Mouse (Mus musculus) midbrain, embryonic 13.5 days (tissue): Measurements from ENCODE around the gene Adcy6. TPM values are rescaled to one million over a fixed set of nuclear protein-coding genes. Genes with fewer than 3 reads are reported as not detected.
A peak's percentile ranks its signal among the peaks of the same experiment; 100 is the strongest.

Experiments used
- ATAC-seq: fragments of 200-750 bp; cut with Nextera tagmentation; 2 replicates; pipeline ENCODE4 v1.8.0; 2017; ENCODE audit warnings: mild to moderate bottlenecking, moderate TSS enrichment, moderate library complexity
- H3K27ac ChIP-seq: fragments of 300-500 bp; sonication (generic); 2 replicates; pipeline ENCODE4 v1.5.1; 2015; ENCODE audit warnings: inconsistent platforms, mild to moderate bottlenecking, moderate library complexity
- H3K27me3 ChIP-seq: fragments of 300-500 bp; sonication (generic); 2 replicates; pipeline ENCODE4 v1.6.1; 2015; ENCODE audit warnings: mild to moderate bottlenecking, inconsistent platforms
- H3K36me3 ChIP-seq: fragments of 300-500 bp; sonication (generic); 2 replicates; pipeline ENCODE4 v1.6.1; 2015; ENCODE audit warnings: mild to moderate bottlenecking, inconsistent platforms
- H3K4me1 ChIP-seq: fragments of 300-500 bp; sonication (generic); replicated peaks from 2 replicates; pipeline ENCODE4 v1.6.1; 2015; ENCODE audit warnings: inconsistent platforms
- H3K4me2 ChIP-seq: fragments of 300-500 bp; sonication (generic); replicated peaks from 2 replicates; pipeline ENCODE4 v1.6.1; 2015; ENCODE audit warnings: moderate library complexity, mild to moderate bottlenecking, inconsistent platforms
- H3K4me3 ChIP-seq: fragments of 300-500 bp; sonication (generic); replicated peaks from 2 replicates; pipeline ENCODE4 v1.5.1; 2015; ENCODE audit warnings: mild to moderate bottlenecking, inconsistent platforms
- H3K9ac ChIP-seq: fragments of 300-500 bp; sonication (generic); replicated peaks from 2 replicates; pipeline ENCODE4 v1.6.1; 2015; ENCODE audit warnings: mild to moderate bottlenecking, inconsistent platforms
- H3K9me3 ChIP-seq: fragments of 300-500 bp; sonication (generic); 2 replicates; pipeline ENCODE4 v1.6.1; 2016; ENCODE audit warnings: mild to moderate bottlenecking, inconsistent platforms
- WGBS: fragments of 180-500 bp; shearing (Covaris S2); methylation state at CpG from one replicate; pipeline ENCODE4 v1.1.7; 2015; 5-methylcytosine and 5-hydroxymethylcytosine counted together
- polyA plus RNA-seq: library from polyadenylated mRNA; unstranded; fragments of >200 nt; fragmentation: Nextera tagmentation; extraction: Ambion mirVana; gene quantifications from 2 replicates; pipeline ENCODE4 v1.2.1, GENCODE M21; 2015

Gene Adcy6
- polyA plus RNA-seq, 1 experiment from 2014 or later, result 13.0 TPM

DNA sequence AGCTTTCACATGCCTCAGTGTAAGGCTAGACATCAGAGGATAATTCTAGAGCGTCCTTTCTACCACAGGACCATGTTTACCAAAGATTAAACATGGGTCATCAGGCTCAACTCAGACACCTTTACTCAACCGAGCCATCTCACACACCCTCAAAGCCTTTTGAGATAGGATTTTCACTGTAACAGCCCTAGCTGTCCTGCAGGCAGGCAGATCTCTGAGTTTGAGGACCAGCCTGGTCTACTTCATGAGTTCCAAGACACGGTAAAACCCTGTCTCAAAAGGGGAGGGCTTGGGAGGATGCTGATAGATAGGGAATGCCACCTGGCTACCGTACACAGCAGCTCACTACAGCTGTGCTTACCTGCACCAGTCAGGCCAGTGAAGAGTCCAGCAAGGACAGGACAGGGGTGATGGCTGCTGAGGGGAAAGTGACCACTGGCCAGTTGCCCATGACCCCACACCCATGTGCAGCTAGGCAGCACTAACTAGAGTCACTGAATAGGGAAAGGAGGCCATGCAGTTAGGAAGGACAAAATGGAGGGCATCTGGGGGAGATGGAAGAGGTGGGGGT lies 40.0 kb downstream of the Adcy6 start:
- H3K4me1 ChIP-seq, result peaks cover 26% of the 10 kb centered on the region
- ATAC-seq, result no peak
- no peaks in the 10 kb centered on the region for H3K36me3 ChIP-seq
- no peaks in the 10 kb centered on the region for H3K9me3 ChIP-seq
- no peaks in the 10 kb centered on the region for H3K27me3 ChIP-seq
- H3K4me2 ChIP-seq, result no peak overlapping the region
- no peak overlapping the region for H3K27ac ChIP-seq
- no peak overlapping the region for H3K9ac ChIP-seq
- WGBS, result 85% methylated on average over 4 of the region's 4 CpGs
- no peak overlapping the region for H3K4me3 ChIP-seq

- WGBS, result 69% methylated on average over 7 of the region's 7 CpGs
- Histone ChIP-seq H3K27ac (0 out of 2 replicates have a peak overlapping the region, but pooled peaks have one; percentile 88), H3K27me3 (no peaks in the 10 kb centered on the region), H3K36me3 (no peaks in the 10 kb centered on the region), H3K4me3 (peak overlapping the region; percentile 55), H3K9me3 (no peaks in the 10 kb centered on the region), H3K4me2 (peak overlapping the region; percentile 81), H3K9ac (peak overlapping the region; percentile 78), H3K4me1 (peaks cover 31% of the 10 kb centered on the region)
- ATAC-seq, result no peak
Observed at GRCm38 (mm10) chr15:98569216-98569615, 40.7 kb downstream of the Adcy6 start.

- H3K4me2 ChIP-seq, result peak overlapping the region; percentile 81
- peaks cover 2% of the 10 kb centered on the region for H3K36me3 ChIP-seq
- peak overlapping the region; percentile 55 for H3K4me3 ChIP-seq
- peak; percentile 17; the same call in 1 of the 2 replicates for ATAC-seq
- H3K9me3 ChIP-seq, result no peaks in the 10 kb centered on the region
- H3K27ac ChIP-seq, result peak overlapping the region; percentile 88
- H3K4me1 ChIP-seq, result peaks cover 37% of the 10 kb centered on the region
- 12% methylated on average over 22 of the region's 22 CpGs for WGBS
- H3K9ac ChIP-seq, result peak overlapping the region; percentile 78
- no peaks in the 10 kb centered on the region for H3K27me3 ChIP-seq
Observed at GRCm38 (mm10) chr15:98568256-98569033, 41.4 kb downstream of the Adcy6 start.

DNA sequence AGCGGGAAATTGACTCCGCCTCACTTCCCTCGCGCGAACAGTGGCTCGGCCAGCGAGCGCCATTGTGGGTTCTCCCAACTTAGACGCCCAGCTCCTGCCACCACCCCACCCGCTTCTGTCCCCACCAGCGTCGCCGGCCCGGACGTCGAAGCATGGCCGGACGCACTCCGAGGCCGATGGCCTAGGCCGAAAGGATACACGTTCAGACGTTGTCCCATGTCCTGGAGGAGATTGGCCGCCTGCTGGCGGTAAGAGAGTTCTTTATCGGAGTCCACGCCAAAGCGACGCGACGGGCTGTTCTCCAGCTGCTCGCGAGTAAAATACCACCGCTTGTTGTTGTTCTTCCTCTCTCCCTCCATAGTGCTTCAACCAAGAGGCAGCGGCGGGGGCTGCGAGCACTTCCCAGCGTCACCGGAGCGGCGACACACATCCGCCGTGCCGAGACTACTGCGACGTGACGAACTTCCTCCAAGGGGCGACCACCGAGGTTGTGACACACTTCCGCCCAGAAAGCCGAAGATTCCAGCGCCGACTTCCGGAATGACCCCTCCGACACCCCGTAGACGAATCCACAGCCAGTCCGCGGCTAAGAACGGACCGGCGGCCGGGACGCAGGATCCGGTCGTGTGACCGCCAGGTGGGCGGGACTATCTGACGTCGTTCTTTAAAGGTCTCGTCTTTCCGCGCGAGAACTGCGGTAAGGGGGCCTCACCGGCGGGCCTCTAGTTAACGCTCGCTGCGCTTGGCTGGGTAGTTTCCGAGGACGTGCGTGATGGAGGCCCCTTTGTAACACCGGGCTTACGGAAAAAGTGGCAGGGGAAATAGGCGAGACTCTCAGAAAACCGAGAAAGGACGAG lies 42.4 kb downstream of the Adcy6 start:
- Histone ChIP-seq H3K36me3 (peaks cover 12% of the 10 kb centered on the region), H3K4me3 (peak overlapping the region; percentile 90), H3K9ac (peak overlapping the region; percentile 95), H3K27ac (peak overlapping the region; percentile 94), H3K27me3 (no peaks in the 10 kb centered on the region), H3K4me1 (peaks cover 40% of the 10 kb centered on the region), H3K4me2 (peak overlapping the region; percentile 81), H3K9me3 (no peaks in the 10 kb centered on the region)
- WGBS, result under 1% methylated on average over 88 of the region's 88 CpGs
- peak; percentile 98 for ATAC-seq

GRCm38 (mm10) chr15:98566973-98567277 lies 43.0 kb downstream of the Adcy6 start:
- Histone ChIP-seq H3K9me3 (no peaks in the 10 kb centered on the region), H3K36me3 (peaks cover 12% of the 10 kb centered on the region), H3K4me3 (peak overlapping the region; percentile 90), H3K27ac (peak overlapping the region; percentile 94), H3K4me2 (peak overlapping the region; percentile 75), H3K27me3 (no peaks in the 10 kb centered on the region), H3K9ac (peak overlapping the region; percentile 95), H3K4me1 (peaks cover 40% of the 10 kb centered on the region)
- ATAC-seq, result no peak
- under 1% methylated on average over 15 of the region's 15 CpGs for WGBS

DNA sequence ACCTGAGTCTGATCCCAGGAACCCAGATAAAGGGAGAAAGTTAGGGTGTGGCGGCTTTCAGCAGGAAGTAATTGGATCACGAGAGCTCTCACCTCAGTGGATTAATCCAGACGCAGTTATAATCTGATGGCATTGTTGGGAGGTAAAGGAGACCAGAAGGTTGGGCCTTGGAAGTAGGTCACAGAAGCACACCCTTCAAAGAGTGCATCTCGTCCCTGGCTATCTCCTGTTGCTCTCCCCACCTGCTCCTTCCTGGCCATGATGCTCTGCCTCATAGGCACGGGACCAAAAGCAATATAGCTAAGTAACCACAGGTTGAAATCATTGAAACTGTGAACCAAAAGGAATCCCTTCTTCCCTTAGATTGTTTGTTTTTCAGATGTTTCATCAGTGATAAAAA lies 52.7 kb downstream of the Adcy6 start:
- Histone ChIP-seq H3K4me1 (no peaks in the 10 kb centered on the region), H3K9me3 (no peaks in the 10 kb centered on the region), H3K9ac (no peak overlapping the region), H3K36me3 (peaks cover 58% of the 10 kb centered on the region), H3K27me3 (no peaks in the 10 kb centered on the region), H3K27ac (no peak overlapping the region), H3K4me2 (no peak overlapping the region), H3K4me3 (no peak overlapping the region)
- no peak for ATAC-seq
- 88% methylated on average over 5 of the region's 5 CpGs for WGBS

GRCm38 (mm10) chr15:98555881-98556280 lies 54.0 kb downstream of the Adcy6 start:
- H3K36me3 ChIP-seq, result peaks cover 71% of the 10 kb centered on the region
- no peaks in the 10 kb centered on the region for H3K9me3 ChIP-seq
- 92% methylated on average over 4 of the region's 4 CpGs for WGBS
- no peaks in the 10 kb centered on the region for H3K27me3 ChIP-seq
- H3K4me2 ChIP-seq, result no peak overlapping the region
- H3K9ac ChIP-seq, result no peak overlapping the region
- no peaks in the 10 kb centered on the region for H3K4me1 ChIP-seq
- no peak overlapping the region for H3K4me3 ChIP-seq
- no peak for ATAC-seq
- H3K27ac ChIP-seq, result no peak overlapping the region

DNA sequence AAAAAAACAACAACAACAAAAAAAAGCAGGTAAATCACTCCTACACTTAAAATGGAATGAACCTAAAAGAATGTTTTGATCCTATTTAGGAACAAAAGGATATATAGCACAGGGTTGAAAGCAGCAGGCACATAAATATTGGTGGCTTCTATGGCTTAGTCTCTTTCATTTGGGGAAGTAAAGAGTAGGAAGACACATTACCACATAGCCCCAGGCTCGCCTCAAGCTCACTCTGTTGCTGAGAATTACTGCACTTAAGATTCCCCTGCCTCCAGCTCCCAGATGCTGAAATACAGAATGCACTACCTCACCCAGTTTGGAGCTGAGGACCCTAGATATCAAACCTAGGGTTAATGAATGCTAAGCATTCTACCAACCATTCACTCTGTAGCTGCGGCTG lies 57.1 kb downstream of the Adcy6 start:
- 95% methylated on average over 2 of the region's 2 CpGs for WGBS
- Histone ChIP-seq H3K4me3 (no peak overlapping the region), H3K9ac (no peak overlapping the region), H3K9me3 (no peaks in the 10 kb centered on the region), H3K4me2 (no peak overlapping the region), H3K4me1 (no peaks in the 10 kb centered on the region), H3K27ac (no peak overlapping the region), H3K36me3 (peaks cover 69% of the 10 kb centered on the region), H3K27me3 (no peaks in the 10 kb centered on the region)
- ATAC-seq, result no peak

- Histone ChIP-seq H3K27ac (no peak overlapping the region), H3K9me3 (no peaks in the 10 kb centered on the region), H3K27me3 (no peaks in the 10 kb centered on the region), H3K36me3 (peaks cover 86% of the 10 kb centered on the region), H3K4me1 (no peaks in the 10 kb centered on the region), H3K4me2 (no peak overlapping the region), H3K9ac (no peak overlapping the region), H3K4me3 (no peak overlapping the region)
- 93% methylated on average over 5 of the region's 5 CpGs for WGBS
- no peak for ATAC-seq
Observed at GRCm38 (mm10) chr15:98546843-98547242, 63.0 kb downstream of the Adcy6 start.

DNA sequence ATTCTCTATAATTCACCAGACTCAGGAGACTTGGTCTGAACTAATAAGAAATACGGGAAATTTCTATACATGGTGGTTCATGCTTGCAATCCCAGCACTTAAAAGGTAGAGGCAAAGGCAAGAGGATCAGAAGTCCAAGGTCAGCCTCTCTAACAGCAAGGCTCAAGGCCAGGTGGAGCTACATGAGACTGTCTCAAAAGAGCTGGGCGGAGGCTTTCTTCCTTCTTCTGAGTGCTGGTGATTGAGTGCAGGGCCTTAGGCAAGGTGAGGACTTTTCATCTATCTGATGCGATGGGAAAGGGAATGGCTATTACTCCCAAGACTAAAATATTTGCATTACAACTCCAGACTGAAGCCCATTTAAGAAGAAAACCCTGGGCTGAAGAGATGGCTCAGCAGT lies 64.7 kb downstream of the Adcy6 start:
- Histone ChIP-seq H3K9me3 (no peaks in the 10 kb centered on the region), H3K27ac (no peak overlapping the region), H3K4me1 (no peaks in the 10 kb centered on the region), H3K9ac (no peak overlapping the region), H3K36me3 (peaks cover 78% of the 10 kb centered on the region), H3K27me3 (no peaks in the 10 kb centered on the region), H3K4me3 (no peak overlapping the region), H3K4me2 (no peak overlapping the region)
- WGBS, result 98% methylated on average over 3 of the region's 3 CpGs
- ATAC-seq, result no peak

- Histone ChIP-seq H3K4me2 (no peak overlapping the region), H3K4me3 (no peak overlapping the region), H3K36me3 (peaks cover 76% of the 10 kb centered on the region), H3K4me1 (no peaks in the 10 kb centered on the region), H3K9me3 (no peaks in the 10 kb centered on the region), H3K27ac (no peak overlapping the region), H3K9ac (no peak overlapping the region), H3K27me3 (no peaks in the 10 kb centered on the region)
- no peak for ATAC-seq
- 88% methylated on average over 4 of the region's 4 CpGs for WGBS
Observed at GRCm38 (mm10) chr15:98543341-98543740, 66.5 kb downstream of the Adcy6 start.

- ATAC-seq, result no peak
- Histone ChIP-seq H3K4me1 (no peaks in the 10 kb centered on the region), H3K9me3 (no peaks in the 10 kb centered on the region), H3K4me2 (no peak overlapping the region), H3K4me3 (no peak overlapping the region), H3K36me3 (peaks cover 55% of the 10 kb centered on the region), H3K27me3 (no peaks in the 10 kb centered on the region), H3K9ac (no peak overlapping the region), H3K27ac (no peak overlapping the region)
- 94% methylated on average over 6 of the region's 6 CpGs for WGBS
Observed at GRCm38 (mm10) chr15:98541064-98541463, 68.8 kb downstream of the Adcy6 start.
